Mouse (Mus musculus): ENCODE results near the gene Slc16a10.
"Not testable (repeated sequence)": the region's sequence is repeated elsewhere in the genome, so short reads cannot be mapped to it uniquely, and the experiment has no call there.

DNA sequence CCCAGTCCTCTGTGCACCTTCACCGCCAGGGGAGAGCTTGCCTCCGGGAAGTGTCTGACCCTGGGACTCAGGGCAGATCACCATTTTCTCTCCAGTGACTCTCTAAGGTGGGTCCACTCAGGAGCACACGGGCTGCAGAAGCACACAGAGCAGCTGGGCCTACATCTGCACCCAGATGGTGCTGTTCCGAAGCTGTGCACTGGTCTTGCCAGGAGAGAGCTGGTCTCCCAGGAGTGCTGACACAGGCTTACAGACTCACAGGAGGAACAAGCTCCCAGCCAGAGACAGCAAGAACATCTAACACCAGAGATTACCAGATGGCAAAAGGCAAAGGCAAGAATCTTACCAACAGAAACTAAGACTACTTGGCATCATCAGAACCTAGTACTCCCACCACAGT lies 133.2 kb downstream of the Slc16a10 start:
- TF ChIP-seq CTCF (conservative IDR thresholded peaks at IDR 0.05; ENCODE audit: insufficient read depth, insufficient read length, low read depth, low read length); POLR2A (IDR thresholded peaks at IDR 0.05; ENCODE audit: low read depth, low read length): not testable (repeated sequence)

Measured in kidney, adult 2 months (tissue).